Mouse (Mus musculus): ENCODE data around the gene Plb1. TPM values are rescaled to one million over a fixed set of nuclear protein-coding genes. Genes with fewer than 3 reads are reported as not detected.

Gene Plb1
- polyA plus RNA-seq, 1 experiment from 2014 or later = 1.2 TPM

- H3K9ac ChIP-seq (ENCODE audit: low read length) = no peak overlapping the region
- DNase-seq (ENCODE audit: low spot score) = no peak
These were observed 33.4 kb upstream of the Plb1 start for GRCm38 (mm10) chr5:32199136-32199535.

GRCm38 (mm10) chr5:32199594-32199993 lies 32.9 kb upstream of the Plb1 start:
- no peaks in the 10 kb centered on the region for H3K9me3 ChIP-seq (ENCODE audit: control insufficient read depth, low read length)
- no peaks in the 10 kb centered on the region for H3K4me1 ChIP-seq (replicated peaks; ENCODE audit: control insufficient read depth, insufficient read depth, low read length)
- H3K27me3 ChIP-seq (replicated peaks; ENCODE audit: control insufficient read depth, insufficient read depth, low read length) = no peaks in the 10 kb centered on the region
- WGBS = 86% methylated on average over 3 of the region's 3 CpGs
- no peak overlapping the region for H3K27ac ChIP-seq (ENCODE audit: low read depth)
- H3K4me2 ChIP-seq (ENCODE audit: low read length) = no peak overlapping the region
- no peak overlapping the region for H3K9ac ChIP-seq (ENCODE audit: low read length)
- DNase-seq (ENCODE audit: low spot score) (no peak), ATAC-seq (replicated peaks; ENCODE audit: low FRiP score, low TSS enrichment, low read depth) (no peak)
- no peaks in the 10 kb centered on the region for H3K36me3 ChIP-seq (ENCODE audit: control insufficient read depth, insufficient read depth, low read length)
- no peak overlapping the region for H3K4me3 ChIP-seq (ENCODE audit: low read depth, low read length)

More at GRCm38 (mm10) chr5:32199136-32199535, 33.4 kb upstream of the Plb1 start:
- WGBS = 73% methylated on average over 3 of the region's 3 CpGs
- no peak overlapping the region for H3K4me2 ChIP-seq (ENCODE audit: low read length)
- H3K36me3 ChIP-seq (ENCODE audit: control insufficient read depth, insufficient read depth, low read length) = no peaks in the 10 kb centered on the region
- no peak overlapping the region for H3K4me3 ChIP-seq (ENCODE audit: low read depth, low read length)
- no peaks in the 10 kb centered on the region for H3K9me3 ChIP-seq (ENCODE audit: control insufficient read depth, low read length)
- ATAC-seq (replicated peaks; ENCODE audit: low FRiP score, low TSS enrichment, low read depth) = no peak
- no peak overlapping the region for H3K27ac ChIP-seq (ENCODE audit: low read depth)
- no peaks in the 10 kb centered on the region for H3K27me3 ChIP-seq (replicated peaks; ENCODE audit: control insufficient read depth, insufficient read depth, low read length)
- no peaks in the 10 kb centered on the region for H3K4me1 ChIP-seq (replicated peaks; ENCODE audit: control insufficient read depth, insufficient read depth, low read length)

- Histone ChIP-seq H3K4me1 (replicated peaks; ENCODE audit: control insufficient read depth, insufficient read depth, low read length) (no peaks in the 10 kb centered on the region), H3K9me3 (ENCODE audit: control insufficient read depth, low read length) (no peaks in the 10 kb centered on the region), H3K36me3 (ENCODE audit: control insufficient read depth, insufficient read depth, low read length) (no peaks in the 10 kb centered on the region), H3K4me3 (ENCODE audit: low read depth, low read length) (no peak overlapping the region), H3K27ac (ENCODE audit: low read depth) (no peak overlapping the region), H3K4me2 (ENCODE audit: low read length) (no peak overlapping the region), H3K27me3 (replicated peaks; ENCODE audit: control insufficient read depth, insufficient read depth, low read length) (no peaks in the 10 kb centered on the region), H3K9ac (ENCODE audit: low read length) (no peak overlapping the region)
- no peak for DNase-seq (ENCODE audit: low spot score)
- 76% methylated on average over 4 of the region's 4 CpGs for WGBS
- ATAC-seq (replicated peaks; ENCODE audit: low FRiP score, low TSS enrichment, low read depth) = no peak
These were observed 27.9 kb upstream of the Plb1 start for GRCm38 (mm10) chr5:32204653-32205052.

- 61% methylated on average over 2 of the region's 2 CpGs for WGBS
- DNase-seq (ENCODE audit: low spot score) = no peak
These were observed 25.8 kb upstream of the Plb1 start for GRCm38 (mm10) chr5:32206726-32207125.

GRCm38 (mm10) chr5:32208460-32208859 lies 24.0 kb upstream of the Plb1 start:
- 79% methylated on average over 8 of the region's 8 CpGs for WGBS
- no peaks in the 10 kb centered on the region for H3K9me3 ChIP-seq (ENCODE audit: control insufficient read depth, low read length)
- H3K27ac ChIP-seq (ENCODE audit: low read depth) = no peak overlapping the region
- no peak overlapping the region for H3K4me2 ChIP-seq (ENCODE audit: low read length)
- no peaks in the 10 kb centered on the region for H3K27me3 ChIP-seq (replicated peaks; ENCODE audit: control insufficient read depth, insufficient read depth, low read length)
- ATAC-seq (replicated peaks; ENCODE audit: low FRiP score, low TSS enrichment, low read depth) (no peak), DNase-seq (ENCODE audit: low spot score) (no peak)
- no peaks in the 10 kb centered on the region for H3K4me1 ChIP-seq (replicated peaks; ENCODE audit: control insufficient read depth, insufficient read depth, low read length)
- H3K9ac ChIP-seq (ENCODE audit: low read length) = no peak overlapping the region
- no peak overlapping the region for H3K4me3 ChIP-seq (ENCODE audit: low read depth, low read length)
- H3K36me3 ChIP-seq (ENCODE audit: control insufficient read depth, insufficient read depth, low read length) = no peaks in the 10 kb centered on the region

More at GRCm38 (mm10) chr5:32206726-32207125, 25.8 kb upstream of the Plb1 start:
- Histone ChIP-seq H3K36me3 (ENCODE audit: control insufficient read depth, insufficient read depth, low read length) (no peaks in the 10 kb centered on the region), H3K4me1 (replicated peaks; ENCODE audit: control insufficient read depth, insufficient read depth, low read length) (no peaks in the 10 kb centered on the region), H3K4me2 (ENCODE audit: low read length) (no peak overlapping the region), H3K9me3 (ENCODE audit: control insufficient read depth, low read length) (no peaks in the 10 kb centered on the region), H3K9ac (ENCODE audit: low read length) (no peak overlapping the region), H3K4me3 (ENCODE audit: low read depth, low read length) (no peak overlapping the region), H3K27me3 (replicated peaks; ENCODE audit: control insufficient read depth, insufficient read depth, low read length) (no peaks in the 10 kb centered on the region), H3K27ac (ENCODE audit: low read depth) (no peak overlapping the region)
- no peak for ATAC-seq (replicated peaks; ENCODE audit: low FRiP score, low TSS enrichment, low read depth)

- ATAC-seq (replicated peaks; ENCODE audit: low FRiP score, low TSS enrichment, low read depth) (no peak), DNase-seq (ENCODE audit: low spot score) (no peak)
- Histone ChIP-seq H3K4me2 (ENCODE audit: low read length) (no peak overlapping the region), H3K27me3 (replicated peaks; ENCODE audit: control insufficient read depth, insufficient read depth, low read length) (no peaks in the 10 kb centered on the region), H3K4me1 (replicated peaks; ENCODE audit: control insufficient read depth, insufficient read depth, low read length) (no peaks in the 10 kb centered on the region), H3K9me3 (ENCODE audit: control insufficient read depth, low read length) (no peaks in the 10 kb centered on the region), H3K27ac (ENCODE audit: low read depth) (0 out of 2 replicates have a peak overlapping the region, but pooled peaks have one; percentile 22), H3K36me3 (ENCODE audit: control insufficient read depth, insufficient read depth, low read length) (no peaks in the 10 kb centered on the region), H3K4me3 (ENCODE audit: low read depth, low read length) (no peak overlapping the region), H3K9ac (ENCODE audit: low read length) (no peak overlapping the region)
- 35% methylated on average over 2 of the region's 2 CpGs for WGBS
These were observed 21.5 kb upstream of the Plb1 start for GRCm38 (mm10) chr5:32211011-32211410.

- ATAC-seq (replicated peaks; ENCODE audit: low FRiP score, low TSS enrichment, low read depth) (no peak), DNase-seq (ENCODE audit: low spot score) (no peak)
- Histone ChIP-seq H3K9ac (ENCODE audit: low read length) (no peak overlapping the region), H3K27me3 (replicated peaks; ENCODE audit: control insufficient read depth, insufficient read depth, low read length) (no peaks in the 10 kb centered on the region), H3K27ac (ENCODE audit: low read depth) (no peak overlapping the region), H3K36me3 (ENCODE audit: control insufficient read depth, insufficient read depth, low read length) (no peaks in the 10 kb centered on the region), H3K4me1 (replicated peaks; ENCODE audit: control insufficient read depth, insufficient read depth, low read length) (no peaks in the 10 kb centered on the region), H3K4me3 (ENCODE audit: low read depth, low read length) (no peak overlapping the region), H3K4me2 (ENCODE audit: low read length) (no peak overlapping the region), H3K9me3 (ENCODE audit: control insufficient read depth, low read length) (no peaks in the 10 kb centered on the region)
- WGBS = 64% methylated on average over 4 of the region's 4 CpGs
These were observed 18.8 kb upstream of the Plb1 start for GRCm38 (mm10) chr5:32213746-32214145.

GRCm38 (mm10) chr5:32215510-32215909 lies 17.0 kb upstream of the Plb1 start:
- WGBS = 75% methylated on average over 10 of the region's 10 CpGs
- no peak for ATAC-seq (replicated peaks; ENCODE audit: low FRiP score, low TSS enrichment, low read depth)
- Histone ChIP-seq H3K27ac (ENCODE audit: low read depth) (no peak overlapping the region), H3K36me3 (ENCODE audit: control insufficient read depth, insufficient read depth, low read length) (no peaks in the 10 kb centered on the region), H3K4me1 (replicated peaks; ENCODE audit: control insufficient read depth, insufficient read depth, low read length) (no peaks in the 10 kb centered on the region), H3K4me2 (ENCODE audit: low read length) (no peak overlapping the region), H3K4me3 (ENCODE audit: low read depth, low read length) (no peak overlapping the region), H3K9ac (ENCODE audit: low read length) (no peak overlapping the region), H3K9me3 (ENCODE audit: control insufficient read depth, low read length) (no peaks in the 10 kb centered on the region), H3K27me3 (replicated peaks; ENCODE audit: control insufficient read depth, insufficient read depth, low read length) (no peaks in the 10 kb centered on the region)
- peak; percentile 69 for DNase-seq (ENCODE audit: low spot score)

GRCm38 (mm10) chr5:32216465-32216864 lies 16.0 kb upstream of the Plb1 start:
- Histone ChIP-seq H3K9me3 (ENCODE audit: control insufficient read depth, low read length) (no peaks in the 10 kb centered on the region), H3K9ac (ENCODE audit: low read length) (no peak overlapping the region), H3K27me3 (replicated peaks; ENCODE audit: control insufficient read depth, insufficient read depth, low read length) (no peaks in the 10 kb centered on the region), H3K4me1 (replicated peaks; ENCODE audit: control insufficient read depth, insufficient read depth, low read length) (no peaks in the 10 kb centered on the region), H3K4me3 (ENCODE audit: low read depth, low read length) (no peak overlapping the region), H3K27ac (ENCODE audit: low read depth) (no peak overlapping the region), H3K36me3 (ENCODE audit: control insufficient read depth, insufficient read depth, low read length) (no peaks in the 10 kb centered on the region), H3K4me2 (ENCODE audit: low read length) (no peak overlapping the region)
- DNase-seq (ENCODE audit: low spot score) = no peak
- 41% methylated on average over 4 of the region's 4 CpGs for WGBS
- ATAC-seq (replicated peaks; ENCODE audit: low FRiP score, low TSS enrichment, low read depth) = no peak; the same call in 1 of the 2 replicates

Data from intestine, embryonic 14.5 days (tissue).